Mouse (Mus musculus) liver, adult 2 months (tissue): ENCODE measurements around the gene Borcs8. TPM values are rescaled to one million over a fixed set of nuclear protein-coding genes. Genes with fewer than 3 reads are reported as not detected.
A peak's percentile ranks its signal among the peaks of the same experiment; 100 is the strongest.

Experiments used
- DNase-seq: peaks from one replicate; pipeline ENCODE4 v3.0.0-alpha.2; 2011; ENCODE audit warnings: low read depth, low spot score; ENCODE audit errors: extremely low read depth
- H3K27ac ChIP-seq: fragments of 200-500 bp; replicated peaks from 2 replicates; pipeline ENCODE4 v1.5.1; 2012; ENCODE audit warnings: low read depth, mild to moderate bottlenecking, control low read depth, inconsistent platforms, low read length; ENCODE audit not compliant: insufficient read depth
- H3K27me3 ChIP-seq: fragments of 200-500 bp; 2 replicates; pipeline ENCODE4 v1.6.1; 2012; ENCODE audit warnings: mild to moderate bottlenecking, moderate library complexity, low read length, inconsistent platforms; ENCODE audit not compliant: control insufficient read depth, insufficient read depth
- H3K36me3 ChIP-seq: fragments of 200-500 bp; 2 replicates; pipeline ENCODE4 v1.6.1; 2012; ENCODE audit warnings: low read length, inconsistent platforms; ENCODE audit not compliant: control insufficient read depth, insufficient read depth
- H3K4me1 ChIP-seq: fragments of 200-500 bp; 2 replicates; pipeline ENCODE4 v1.6.1; 2011; ENCODE audit warnings: low read length; ENCODE audit not compliant: control insufficient read depth, insufficient read depth
- H3K4me3 ChIP-seq: fragments of 200-500 bp; 2 replicates; pipeline ENCODE4 v1.5.1; 2011; ENCODE audit warnings: low read depth, mild to moderate bottlenecking, control low read depth, low read length, moderate library complexity; ENCODE audit not compliant: insufficient read depth
- H3K79me2 ChIP-seq: fragments of 200-500 bp; 2 replicates; pipeline ENCODE4 v1.6.1; 2012; ENCODE audit warnings: inconsistent platforms, mild to moderate bottlenecking, low read length, moderate library complexity; ENCODE audit not compliant: control insufficient read depth, insufficient read depth
- H3K9ac ChIP-seq: fragments of 200-500 bp; 2 replicates; pipeline ENCODE4 v1.6.1; 2012; ENCODE audit warnings: low read depth, mild to moderate bottlenecking, control low read depth, inconsistent platforms, low read length
- CTCF ChIP-seq: fragments of 200-500 bp; IDR thresholded peaks from 2 replicates; pipeline ENCODE4 v1.5.1; 2011; ENCODE audit warnings: low read depth, low read length, control low read depth
- POLR2A ChIP-seq: fragments of 200-500 bp; IDR thresholded peaks from 2 replicates; pipeline ENCODE4 v1.6.1; 2011; ENCODE audit warnings: low read length, control low read depth; ENCODE audit not compliant: insufficient read depth; ENCODE audit errors: extremely low read depth
- WGBS: fragments of 180-500 bp; shearing (Covaris S2); methylation state at CpG from one replicate; pipeline ENCODE4 v1.1.7; 2018; 5-methylcytosine and 5-hydroxymethylcytosine counted together
- polyA plus RNA-seq: library from polyadenylated mRNA; depleted of rRNA; stranded (reverse); fragments of >200 nt; gene quantifications from 2 replicates; pipeline ENCODE4 v1.2.3, GENCODE M21; 2012; rRNA removed
- total RNA-seq: library from RNA; depleted of rRNA; stranded (reverse); fragments of >200 nt; gene quantifications from 2 replicates; pipeline ENCODE4 v1.2.3, GENCODE M21; 2014; rRNA removed

The Borcs8 gene
- total RNA-seq (20.1 and 20.7 TPM in 2 replicates), polyA plus RNA-seq (53.4 and 55.0 TPM in 2 replicates)

- TF ChIP-seq CTCF (no peak), POLR2A (0 out of 2 replicates have a peak, but pooled peaks have one; percentile 27)
- H3K9ac ChIP-seq, result peak within 1 kb of the TSS; percentile 81
These were observed at the start of gene Borcs8, which contains the start of the genes Rfxank and Mef2b for GRCm38 (mm10) chr8:70139026-70139857. Gene Borcs8 (plus strand): TSS chr8:70139499. Gene Rfxank (minus strand): TSS chr8:70139154. Gene Mef2b (plus strand): TSS chr8:70139711.

GRCm38 (mm10) chr8:70092786-70093185 is 46.5 kb upstream of the Borcs8 start:
- H3K4me1 ChIP-seq, result no peaks in the 10 kb centered on the region
- H3K79me2 ChIP-seq, result no peaks in the 10 kb centered on the region
- H3K4me3 ChIP-seq, result no peak overlapping the region
- H3K9ac ChIP-seq, result no peak overlapping the region
- H3K27ac ChIP-seq, result no peak overlapping the region
- 76% methylated on average over 8 of the region's 8 CpGs for WGBS
- TF ChIP-seq POLR2A, result no peak
- no peak for TF ChIP-seq CTCF
- H3K36me3 ChIP-seq, result no peaks in the 10 kb centered on the region
- peaks cover 8% of the 10 kb centered on the region for H3K27me3 ChIP-seq
- no peak for DNase-seq

More at GRCm38 (mm10) chr8:70139026-70139857, at the start of gene Borcs8, which contains the start of the genes Rfxank and Mef2b:
- peak; percentile 97 for DNase-seq
- WGBS, result under 1% methylated on average over 46 of the region's 46 CpGs
- H3K27me3 ChIP-seq, result no peaks in the 10 kb centered on the region
- peaks cover 3% of the 10 kb centered on the region; the same call in 1 of the 2 replicates for H3K36me3 ChIP-seq
- H3K4me3 ChIP-seq, result peak within 1 kb of the TSS; percentile 73
- no peaks in the 10 kb centered on the region; the same call in 1 of the 2 replicates for H3K79me2 ChIP-seq
- peaks cover 11% of the 10 kb centered on the region for H3K4me1 ChIP-seq
- peak within 1 kb of the TSS; percentile 84 for H3K27ac ChIP-seq

DNA sequence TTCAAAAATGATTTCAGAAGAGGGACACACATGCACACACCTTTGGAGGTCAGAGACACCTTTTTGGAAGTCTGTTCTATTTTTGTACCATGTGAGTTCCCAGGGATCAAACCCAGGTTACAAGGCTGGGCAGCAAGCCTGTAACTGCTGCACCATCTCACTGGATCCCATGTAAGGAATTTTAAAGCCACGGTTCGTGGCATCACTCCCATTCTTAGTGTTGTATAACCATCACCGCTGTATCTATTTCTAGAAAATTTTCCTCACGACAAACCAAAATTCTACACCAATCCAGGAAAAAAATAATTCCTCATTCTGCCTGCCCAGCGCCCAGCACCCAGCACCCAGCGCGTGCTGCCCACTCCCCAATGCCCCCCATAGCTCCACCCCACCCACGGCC is 40.0 kb upstream of the Borcs8 start:
- no peak overlapping the region for H3K4me3 ChIP-seq
- no peaks in the 10 kb centered on the region for H3K36me3 ChIP-seq
- no peak overlapping the region for H3K9ac ChIP-seq
- no peak for DNase-seq
- H3K4me1 ChIP-seq, result no peaks in the 10 kb centered on the region
- no peaks in the 10 kb centered on the region for H3K79me2 ChIP-seq
- no peaks in the 10 kb centered on the region for H3K27me3 ChIP-seq
- H3K27ac ChIP-seq, result no peak overlapping the region
- TF ChIP-seq POLR2A, result no peak
- TF ChIP-seq CTCF, result no peak
- WGBS, result 69% methylated on average over 8 of the region's 8 CpGs

DNA sequence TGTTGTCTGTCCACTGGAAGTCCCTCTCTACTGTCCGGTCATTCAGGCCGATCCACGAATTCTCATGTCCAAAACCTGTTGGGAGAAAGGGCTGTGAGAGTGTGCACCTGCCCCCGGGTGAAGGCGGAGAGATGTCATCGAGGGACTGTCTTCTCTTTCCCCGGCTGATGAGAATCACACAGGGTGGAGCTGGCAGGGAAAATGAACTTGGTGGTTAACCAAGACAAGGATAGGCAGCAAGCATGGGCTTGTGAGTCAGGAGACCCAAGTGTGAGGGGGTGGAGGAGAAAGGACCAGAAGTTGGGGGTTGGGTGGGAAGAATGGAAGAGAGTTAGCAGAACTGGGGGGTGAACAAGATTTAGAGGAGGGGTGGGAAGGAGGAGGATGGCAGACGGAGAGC is 39.1 kb upstream of the Borcs8 start:
- H3K4me3 ChIP-seq, result no peak overlapping the region
- no peak for DNase-seq
- H3K9ac ChIP-seq, result no peak overlapping the region
- no peaks in the 10 kb centered on the region for H3K27me3 ChIP-seq
- no peaks in the 10 kb centered on the region for H3K4me1 ChIP-seq
- H3K27ac ChIP-seq, result no peak overlapping the region
- TF ChIP-seq POLR2A (no peak), CTCF (no peak)
- WGBS, result 80% methylated on average over 8 of the region's 8 CpGs
- no peaks in the 10 kb centered on the region for H3K79me2 ChIP-seq
- H3K36me3 ChIP-seq, result no peaks in the 10 kb centered on the region

- no peaks in the 10 kb centered on the region for H3K79me2 ChIP-seq
- no peak overlapping the region for H3K4me3 ChIP-seq
- DNase-seq, result peak; percentile 43
- no peak for TF ChIP-seq POLR2A
- peak; percentile 94 for TF ChIP-seq CTCF
- no peaks in the 10 kb centered on the region for H3K4me1 ChIP-seq
- no peak overlapping the region for H3K9ac ChIP-seq
- no peaks in the 10 kb centered on the region for H3K27me3 ChIP-seq
- no peaks in the 10 kb centered on the region for H3K36me3 ChIP-seq
- H3K27ac ChIP-seq, result no peak overlapping the region
- WGBS, result 10% methylated on average over 6 of the region's 6 CpGs
These were observed 34.8 kb upstream of the Borcs8 start for GRCm38 (mm10) chr8:70104506-70104905.

DNA sequence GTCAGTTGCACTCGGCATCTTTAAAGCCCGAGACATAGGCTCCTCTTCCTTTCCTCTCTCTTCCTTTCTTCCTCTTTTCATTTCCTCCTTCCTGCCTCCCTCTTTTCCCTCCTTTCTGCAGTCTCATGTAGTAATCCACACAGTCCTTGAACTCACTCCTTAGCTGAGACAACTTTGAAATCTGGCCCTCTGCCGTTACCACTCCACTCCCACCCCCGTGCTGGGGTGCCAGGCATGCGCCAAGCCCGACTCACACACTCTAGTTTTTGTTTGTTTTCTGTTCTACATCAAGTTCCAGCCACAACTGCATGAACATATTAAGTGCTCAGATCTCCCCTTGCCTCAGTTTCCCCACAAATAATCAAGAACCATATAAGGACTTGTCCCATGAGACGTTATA is 34.4 kb upstream of the Borcs8 start:
- DNase-seq, result no peak
- no peaks in the 10 kb centered on the region for H3K27me3 ChIP-seq

More for the DNA sequence above, 34.4 kb upstream of the Borcs8 start:
- H3K27ac ChIP-seq, result no peak overlapping the region
- no peaks in the 10 kb centered on the region for H3K36me3 ChIP-seq
- H3K4me3 ChIP-seq, result no peak overlapping the region
- H3K9ac ChIP-seq, result no peak overlapping the region
- H3K4me1 ChIP-seq, result no peaks in the 10 kb centered on the region
- 67% methylated on average over 7 of the region's 7 CpGs for WGBS
- no peaks in the 10 kb centered on the region for H3K79me2 ChIP-seq
- TF ChIP-seq CTCF (no peak), POLR2A (no peak)
